Mouse (Mus musculus) kidney, embryonic 15.5 days (tissue): Measurements from ENCODE around the gene Psmb1. TPM values are rescaled to one million over a fixed set of nuclear protein-coding genes. Genes with fewer than 3 reads are reported as not detected.

Experiments used
- ATAC-seq: fragments of 200-750 bp; cut with Nextera tagmentation; replicated peaks from 2 replicates; pipeline ENCODE4 v1.8.0; 2017; ENCODE audit warnings: moderate TSS enrichment; ENCODE audit not compliant: low FRiP score
- H3K27ac ChIP-seq: fragments of 300-500 bp; sonication (generic); 2 replicates; pipeline ENCODE4 v1.5.1; 2015; ENCODE audit warnings: mild to moderate bottlenecking, inconsistent platforms
- H3K27me3 ChIP-seq: fragments of 300-500 bp; sonication (generic); 2 replicates; pipeline ENCODE4 v1.6.1; 2015; ENCODE audit warnings: inconsistent platforms
- H3K36me3 ChIP-seq: fragments of 300-500 bp; sonication (generic); 2 replicates; pipeline ENCODE4 v1.6.1; 2015; ENCODE audit warnings: inconsistent platforms
- H3K4me1 ChIP-seq: fragments of 300-500 bp; sonication (generic); 2 replicates; pipeline ENCODE4 v1.6.1; 2015; ENCODE audit warnings: inconsistent platforms
- H3K4me2 ChIP-seq: fragments of 300-500 bp; sonication (generic); 2 replicates; pipeline ENCODE4 v1.6.1; 2015; ENCODE audit warnings: moderate library complexity, mild to moderate bottlenecking, inconsistent platforms
- H3K4me3 ChIP-seq: fragments of 300-500 bp; sonication (generic); replicated peaks from 2 replicates; pipeline ENCODE4 v1.5.1; 2015; ENCODE audit warnings: mild to moderate bottlenecking, inconsistent platforms
- H3K9ac ChIP-seq: fragments of 300-500 bp; sonication (generic); 2 replicates; pipeline ENCODE4 v1.6.1; 2015; ENCODE audit warnings: mild to moderate bottlenecking, inconsistent platforms
- H3K9me3 ChIP-seq: fragments of 300-500 bp; sonication (generic); replicated peaks from 2 replicates; pipeline ENCODE4 v1.6.1; 2016; ENCODE audit warnings: inconsistent platforms
- WGBS: fragments of 180-500 bp; shearing (Covaris S2); methylation state at CpG from one replicate; pipeline ENCODE4 v1.1.7; 2015; ENCODE audit warnings: mixed read lengths; 5-methylcytosine and 5-hydroxymethylcytosine counted together
- polyA plus RNA-seq: library from polyadenylated mRNA; unstranded; fragments of >200 nt; fragmentation: Nextera tagmentation; extraction: Ambion mirVana; gene quantifications from 2 replicates; pipeline ENCODE4 v1.2.1, GENCODE M21; 2015

Gene Psmb1
- polyA plus RNA-seq, 1 experiment from 2014 or later = 265 TPM

DNA sequence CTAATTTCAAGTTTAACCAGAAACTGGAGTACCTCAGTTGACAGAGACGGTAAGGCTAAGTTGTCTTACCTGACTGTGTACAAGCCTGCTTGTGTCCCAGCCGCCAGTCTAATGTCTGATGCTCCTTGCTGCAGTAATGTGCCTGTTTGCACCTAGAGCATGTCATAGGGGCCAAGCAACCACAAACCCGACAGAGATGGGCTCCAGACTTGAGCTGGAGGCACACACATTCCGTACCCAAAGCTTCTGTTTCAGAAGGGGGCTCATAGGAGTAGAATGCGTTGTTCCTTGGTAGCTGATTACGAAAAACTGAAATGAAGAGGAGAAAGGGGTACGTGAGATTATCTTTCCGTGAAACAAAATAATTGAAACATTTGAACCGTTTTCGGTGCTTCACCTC, 26.8 kb upstream of the Psmb1 start:
- Histone ChIP-seq H3K9ac (peak overlapping the region; percentile 75), H3K4me2 (peak overlapping the region; percentile 75), H3K36me3 (peaks cover 39% of the 10 kb centered on the region), H3K4me3 (peak overlapping the region; percentile 77), H3K27ac (peak overlapping the region; percentile 91; the same call in 1 of the 2 replicates), H3K27me3 (no peaks in the 10 kb centered on the region), H3K4me1 (peaks cover 11% of the 10 kb centered on the region), H3K9me3 (no peaks in the 10 kb centered on the region)
- no peak for ATAC-seq
- 13% methylated on average over 10 of the region's 10 CpGs for WGBS

GRCm38 (mm10) chr17:15518766-15519165, 19.2 kb upstream of the Psmb1 start:
- no peaks in the 10 kb centered on the region for H3K27me3 ChIP-seq
- H3K4me1 ChIP-seq = no peaks in the 10 kb centered on the region
- H3K4me2 ChIP-seq = no peak overlapping the region
- H3K27ac ChIP-seq = no peak overlapping the region
- H3K9ac ChIP-seq = no peak overlapping the region
- H3K9me3 ChIP-seq = no peaks in the 10 kb centered on the region
- peaks cover 97% of the 10 kb centered on the region for H3K36me3 ChIP-seq
- 100% methylated on average over 1 of the region's 1 CpGs for WGBS
- no peak overlapping the region for H3K4me3 ChIP-seq
- no peak for ATAC-seq

GRCm38 (mm10) chr17:15518186-15518585, 18.6 kb upstream of the Psmb1 start:
- Histone ChIP-seq H3K4me2 (no peak overlapping the region), H3K4me1 (no peaks in the 10 kb centered on the region), H3K4me3 (no peak overlapping the region), H3K9ac (no peak overlapping the region), H3K9me3 (no peaks in the 10 kb centered on the region), H3K27me3 (no peaks in the 10 kb centered on the region), H3K36me3 (peaks cover 98% of the 10 kb centered on the region), H3K27ac (no peak overlapping the region)
- no peak for ATAC-seq
- WGBS = 88% methylated on average over 5 of the region's 5 CpGs

- Histone ChIP-seq H3K9ac (no peak overlapping the region), H3K4me2 (no peak overlapping the region), H3K27me3 (no peaks in the 10 kb centered on the region), H3K4me1 (no peaks in the 10 kb centered on the region), H3K4me3 (no peak overlapping the region), H3K27ac (no peak overlapping the region), H3K9me3 (no peaks in the 10 kb centered on the region), H3K36me3 (peaks cover 99% of the 10 kb centered on the region)
- no peak for ATAC-seq
- WGBS = 78% methylated on average over 5 of the region's 5 CpGs
These were observed 18.2 kb upstream of the Psmb1 start for GRCm38 (mm10) chr17:15517776-15518175.

DNA sequence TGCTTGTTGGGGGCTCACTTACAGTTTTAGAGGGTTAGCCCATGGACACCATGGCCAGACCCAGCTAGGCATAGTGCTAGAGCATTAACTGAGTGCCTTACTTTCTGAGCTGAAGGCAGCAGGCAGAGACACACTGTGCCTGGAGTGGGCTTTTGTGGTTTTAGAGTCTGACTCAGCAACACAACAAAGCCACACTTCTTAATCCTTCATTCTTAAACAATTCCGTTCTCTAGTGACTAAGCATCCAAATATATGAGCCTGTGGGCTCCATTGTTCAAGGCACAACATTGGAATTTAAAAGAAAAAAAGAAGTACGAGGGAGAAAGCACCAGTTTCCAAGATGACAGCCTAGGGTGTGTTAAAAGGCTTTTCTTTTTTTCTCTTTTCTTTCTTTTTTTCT, 11.1 kb upstream of the Psmb1 start:
- Histone ChIP-seq H3K4me3 (no peak overlapping the region), H3K27ac (no peak overlapping the region), H3K27me3 (no peaks in the 10 kb centered on the region), H3K4me1 (no peaks in the 10 kb centered on the region), H3K4me2 (no peak overlapping the region), H3K36me3 (peaks cover 98% of the 10 kb centered on the region), H3K9ac (no peak overlapping the region), H3K9me3 (peaks cover 5% of the 10 kb centered on the region; the same call in 1 of the 2 replicates)
- ATAC-seq = no peak
- WGBS = 76% methylated on average over 2 of the region's 2 CpGs

DNA sequence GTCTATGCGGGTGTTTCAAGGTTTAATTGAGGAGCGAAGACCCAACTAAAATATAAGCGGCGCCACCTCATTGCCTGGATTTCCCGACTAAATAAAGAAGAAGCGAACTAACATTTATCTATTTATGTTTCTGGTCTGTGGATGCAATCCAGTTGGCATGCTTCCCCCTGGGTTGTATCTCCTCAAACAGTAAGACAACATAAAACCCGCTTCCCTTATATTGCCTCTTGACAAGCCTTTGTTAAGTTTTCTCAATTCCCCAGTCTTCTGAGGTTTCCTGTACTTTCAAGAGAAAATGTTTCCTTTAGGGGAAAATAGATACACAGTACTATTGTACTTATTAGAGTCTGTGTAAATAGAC, 818 bp downstream of the Psmb1 start:
- Histone ChIP-seq H3K9me3 (no peaks in the 10 kb centered on the region), H3K27ac (peak overlapping the region; percentile 97), H3K27me3 (no peaks in the 10 kb centered on the region), H3K4me3 (peak overlapping the region; percentile 81), H3K9ac (peak overlapping the region; percentile 77; the same call in 1 of the 2 replicates), H3K4me2 (peak overlapping the region; percentile 78), H3K4me1 (peaks cover 32% of the 10 kb centered on the region), H3K36me3 (peaks cover 27% of the 10 kb centered on the region)
- ATAC-seq = no peak
- WGBS = 42% methylated on average over 7 of the region's 7 CpGs

DNA sequence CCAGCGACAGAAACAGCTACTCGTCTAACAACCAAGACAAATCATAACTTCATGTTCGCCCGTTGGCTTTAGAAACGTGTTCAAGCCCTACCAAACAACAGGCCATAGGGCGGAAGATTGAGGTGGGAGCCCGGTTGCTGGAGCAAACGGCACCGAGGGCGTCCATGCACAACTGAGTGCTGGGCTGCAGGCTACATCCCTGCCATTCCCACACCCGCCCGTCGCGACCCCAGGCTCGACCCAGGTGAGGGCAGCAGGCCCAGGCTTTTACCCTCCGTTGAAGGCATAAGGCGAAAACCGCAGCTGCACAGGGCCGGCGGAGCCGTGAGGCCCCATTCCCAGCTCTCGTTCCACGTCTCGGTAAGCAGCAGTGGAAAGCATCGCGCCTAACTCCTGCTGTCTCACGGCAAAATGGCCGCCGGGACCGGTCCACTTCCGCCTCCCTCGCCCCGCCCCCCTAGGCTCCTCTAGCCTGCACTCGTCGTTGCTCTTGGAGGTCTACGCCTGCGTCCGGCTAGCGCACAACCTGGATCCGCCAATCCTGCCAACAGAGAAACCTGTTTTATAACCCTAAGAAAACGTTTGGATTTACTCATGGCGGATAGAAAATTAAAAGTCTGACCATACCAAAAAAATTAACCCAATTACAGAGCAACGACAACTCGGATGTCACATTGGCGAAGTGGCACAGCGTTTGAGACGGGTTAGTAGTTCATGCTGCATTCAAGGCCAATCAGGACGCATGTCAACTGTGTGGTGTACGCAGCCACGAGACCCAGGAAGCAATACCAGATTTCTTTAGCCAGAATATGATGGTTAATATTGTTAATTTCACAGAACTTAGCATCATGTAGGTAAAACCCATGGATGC, 1.4 kb downstream of the Psmb1 start:
- ATAC-seq = peak; percentile 96
- Histone ChIP-seq H3K4me3 (peak overlapping the region; percentile 81), H3K9me3 (no peaks in the 10 kb centered on the region), H3K27ac (peak overlapping the region; percentile 97), H3K4me2 (peak overlapping the region; percentile 78), H3K27me3 (no peaks in the 10 kb centered on the region), H3K4me1 (peaks cover 32% of the 10 kb centered on the region), H3K9ac (peak overlapping the region; percentile 77), H3K36me3 (peaks cover 30% of the 10 kb centered on the region)
- under 1% methylated on average over 50 of the region's 50 CpGs for WGBS

- Histone ChIP-seq H3K4me3 (no peak overlapping the region), H3K9ac (no peak overlapping the region), H3K4me1 (no peaks in the 10 kb centered on the region), H3K9me3 (no peaks in the 10 kb centered on the region), H3K36me3 (peaks cover 64% of the 10 kb centered on the region), H3K27ac (no peak overlapping the region), H3K27me3 (no peaks in the 10 kb centered on the region), H3K4me2 (no peak overlapping the region)
- 95% methylated on average over 7 of the region's 7 CpGs for WGBS
- ATAC-seq = no peak
These were observed 9.0 kb downstream of the Psmb1 start for GRCm38 (mm10) chr17:15490542-15490941.

- H3K4me1 ChIP-seq = no peaks in the 10 kb centered on the region
- no peak overlapping the region for H3K27ac ChIP-seq
- ATAC-seq = no peak
- H3K36me3 ChIP-seq = peaks cover 86% of the 10 kb centered on the region
- no peaks in the 10 kb centered on the region for H3K27me3 ChIP-seq
- H3K4me3 ChIP-seq = no peak overlapping the region
- WGBS = 91% methylated on average over 4 of the region's 4 CpGs
- no peak overlapping the region for H3K9ac ChIP-seq
- no peaks in the 10 kb centered on the region for H3K9me3 ChIP-seq
- H3K4me2 ChIP-seq = no peak overlapping the region
These were observed 26.9 kb downstream of the Psmb1 start for GRCm38 (mm10) chr17:15472671-15473070.

DNA sequence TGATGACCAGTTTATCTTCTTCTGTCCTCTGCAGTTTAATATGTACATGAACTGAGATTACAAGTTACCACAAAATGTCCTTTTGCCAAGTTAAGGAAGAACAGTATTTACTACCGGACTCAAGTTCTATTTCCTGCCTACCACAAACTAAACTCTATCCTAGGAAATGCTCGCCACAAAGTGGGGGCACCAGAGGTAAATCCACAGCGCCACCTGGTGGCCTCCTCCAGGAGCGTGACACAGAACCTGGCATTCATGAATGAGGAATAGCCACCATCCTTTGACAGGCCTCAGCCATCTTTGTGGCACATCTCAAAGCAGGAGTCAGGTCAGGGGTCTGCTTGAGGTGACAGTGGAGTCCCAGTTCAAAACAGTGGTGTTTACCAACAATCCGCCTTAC, 31.9 kb downstream of the Psmb1 start:
- Histone ChIP-seq H3K4me2 (no peak overlapping the region), H3K27ac (no peak overlapping the region), H3K9ac (no peak overlapping the region), H3K9me3 (no peaks in the 10 kb centered on the region), H3K4me3 (no peak overlapping the region), H3K4me1 (no peaks in the 10 kb centered on the region), H3K27me3 (no peaks in the 10 kb centered on the region), H3K36me3 (peaks cover 40% of the 10 kb centered on the region)
- 19% methylated on average over 5 of the region's 5 CpGs for WGBS
- ATAC-seq = 0 out of 2 replicates have a peak, but pooled peaks have one; percentile 25

DNA sequence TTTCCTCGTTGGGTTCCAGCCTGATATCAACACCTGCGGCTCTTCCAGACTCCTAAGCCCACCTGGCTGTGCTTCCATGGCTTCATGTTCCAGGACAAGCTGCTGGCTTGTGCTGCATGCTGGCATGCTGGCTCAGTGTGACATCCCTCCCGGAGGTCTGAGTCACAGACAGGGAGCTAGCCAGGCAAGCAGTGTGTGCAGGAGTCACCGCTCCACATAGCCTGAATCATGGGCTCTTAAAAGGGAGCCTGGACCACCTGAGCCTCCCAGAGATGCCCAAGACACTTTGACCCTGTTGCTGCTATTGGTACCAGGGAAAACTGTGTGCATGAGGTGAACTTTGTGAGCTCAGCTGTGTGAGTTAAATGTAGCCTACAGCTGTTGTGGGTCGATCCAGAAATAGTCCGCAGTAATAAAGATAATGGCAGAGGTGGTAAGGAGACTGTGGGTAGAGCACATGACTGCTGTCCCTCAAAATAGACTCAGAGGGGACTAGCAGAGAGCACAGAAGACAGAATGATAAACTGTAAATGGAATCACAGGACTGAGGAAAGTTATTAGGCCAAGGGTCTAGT, 37.5 kb downstream of the Psmb1 start:
- Histone ChIP-seq H3K4me3 (no peak overlapping the region), H3K27ac (no peak overlapping the region), H3K36me3 (peaks cover 4% of the 10 kb centered on the region; the same call in 1 of the 2 replicates), H3K9ac (no peak overlapping the region), H3K9me3 (no peaks in the 10 kb centered on the region), H3K27me3 (no peaks in the 10 kb centered on the region), H3K4me2 (no peak overlapping the region), H3K4me1 (no peaks in the 10 kb centered on the region)
- ATAC-seq = no peak
- WGBS = 95% methylated on average over 6 of the region's 6 CpGs

DNA sequence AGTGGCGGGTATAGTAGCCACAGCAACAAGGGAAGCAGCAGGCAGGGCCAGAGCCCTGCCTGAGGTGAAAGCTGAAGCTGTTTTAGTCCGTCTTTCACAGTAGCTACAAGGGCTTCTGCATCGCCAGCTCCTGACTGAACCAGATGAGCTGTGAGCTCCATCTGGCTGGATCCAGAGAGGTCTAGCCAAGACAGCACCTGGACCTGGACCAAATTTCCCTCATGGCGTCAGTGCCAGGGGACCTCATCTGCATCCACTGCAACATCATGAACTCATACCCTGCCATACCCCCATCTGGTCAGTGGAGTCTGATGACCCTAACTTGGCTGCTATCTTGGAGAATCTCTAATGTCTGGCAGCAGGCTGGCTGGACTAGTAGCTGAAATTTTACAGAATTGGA, 39.8 kb downstream of the Psmb1 start:
- no peak overlapping the region for H3K4me2 ChIP-seq
- H3K4me3 ChIP-seq = no peak overlapping the region
- H3K36me3 ChIP-seq = no peaks in the 10 kb centered on the region
- WGBS = 90% methylated on average over 4 of the region's 4 CpGs
- H3K9me3 ChIP-seq = no peaks in the 10 kb centered on the region
- no peaks in the 10 kb centered on the region for H3K27me3 ChIP-seq
- no peak overlapping the region for H3K9ac ChIP-seq
- H3K27ac ChIP-seq = no peak overlapping the region
- no peak for ATAC-seq
- H3K4me1 ChIP-seq = no peaks in the 10 kb centered on the region
